Mouse (Mus musculus) pancreas, adult 10 weeks (tissue): Measurements from ENCODE around the gene Lman2l. TPM values are rescaled to one million over a fixed set of nuclear protein-coding genes. Genes with fewer than 3 reads are reported as not detected.

Experiments
- polyA plus RNA-seq: library from polyadenylated mRNA; stranded (reverse); fragments of 350-450 nt; fragmentation: Illumina TruSeq; extraction: RNeasy Lipid Tissue Mini Kit (QIAGEN cat#74804); gene quantifications from one replicate; pipeline ENCODE4 v1.2.3, GENCODE M21; 2015; ENCODE audit warnings: low read depth, low replicate concordance; ENCODE audit not compliant: insufficient read depth

Gene Lman2l
- 6.6 TPM for polyA plus RNA-seq

DNA sequence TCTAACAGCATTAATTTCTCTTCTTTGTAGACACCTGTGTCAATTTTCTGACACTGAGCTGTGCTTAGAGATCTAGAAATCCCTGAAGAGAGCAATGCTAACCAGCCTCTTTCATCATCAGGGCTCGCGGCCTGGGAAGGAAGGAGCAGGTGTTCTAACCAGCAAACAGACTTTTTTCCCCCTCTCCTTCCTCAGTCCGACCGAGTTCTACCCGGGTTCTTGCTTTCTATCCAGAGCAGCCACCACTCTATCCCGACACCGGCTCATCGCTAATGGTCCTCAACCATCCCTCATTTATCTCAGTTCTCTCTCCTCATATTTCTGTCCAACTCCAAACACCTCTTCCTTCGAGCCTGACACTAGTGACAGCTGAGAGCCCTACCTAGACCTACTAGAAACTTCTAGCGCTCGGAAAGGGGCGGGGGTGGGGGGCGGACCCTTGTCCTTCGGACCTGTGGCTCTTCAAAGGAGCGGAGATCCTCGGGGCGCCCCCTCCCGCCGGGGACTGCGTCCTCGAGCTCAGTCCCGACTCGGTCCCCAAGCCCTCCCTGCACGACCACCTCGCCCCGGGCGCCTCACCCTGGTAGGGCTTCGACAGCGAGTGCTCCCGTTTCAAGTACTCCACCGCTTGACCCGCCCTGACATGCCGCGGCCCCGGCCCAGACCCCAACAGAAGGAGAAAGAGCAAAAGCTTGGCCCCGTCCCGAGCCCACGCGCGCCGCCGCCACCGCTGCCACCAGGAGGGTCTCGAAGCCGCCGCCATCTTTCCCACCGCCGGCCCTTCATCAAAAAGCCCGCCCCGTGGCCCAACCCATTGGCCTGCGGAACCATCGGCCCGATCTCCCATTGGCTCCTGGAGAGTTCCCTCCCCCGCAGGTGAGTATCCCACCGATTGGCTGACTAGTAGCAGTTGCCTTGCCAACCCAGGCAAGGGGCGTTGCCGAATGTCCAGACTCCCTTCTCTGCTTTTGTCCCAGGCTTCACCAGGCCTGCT is at the start of gene Lman2l:
Gene Lman2l (minus strand): TSS at position 801 of the 994 bp plus-strand sequence.

DNA sequence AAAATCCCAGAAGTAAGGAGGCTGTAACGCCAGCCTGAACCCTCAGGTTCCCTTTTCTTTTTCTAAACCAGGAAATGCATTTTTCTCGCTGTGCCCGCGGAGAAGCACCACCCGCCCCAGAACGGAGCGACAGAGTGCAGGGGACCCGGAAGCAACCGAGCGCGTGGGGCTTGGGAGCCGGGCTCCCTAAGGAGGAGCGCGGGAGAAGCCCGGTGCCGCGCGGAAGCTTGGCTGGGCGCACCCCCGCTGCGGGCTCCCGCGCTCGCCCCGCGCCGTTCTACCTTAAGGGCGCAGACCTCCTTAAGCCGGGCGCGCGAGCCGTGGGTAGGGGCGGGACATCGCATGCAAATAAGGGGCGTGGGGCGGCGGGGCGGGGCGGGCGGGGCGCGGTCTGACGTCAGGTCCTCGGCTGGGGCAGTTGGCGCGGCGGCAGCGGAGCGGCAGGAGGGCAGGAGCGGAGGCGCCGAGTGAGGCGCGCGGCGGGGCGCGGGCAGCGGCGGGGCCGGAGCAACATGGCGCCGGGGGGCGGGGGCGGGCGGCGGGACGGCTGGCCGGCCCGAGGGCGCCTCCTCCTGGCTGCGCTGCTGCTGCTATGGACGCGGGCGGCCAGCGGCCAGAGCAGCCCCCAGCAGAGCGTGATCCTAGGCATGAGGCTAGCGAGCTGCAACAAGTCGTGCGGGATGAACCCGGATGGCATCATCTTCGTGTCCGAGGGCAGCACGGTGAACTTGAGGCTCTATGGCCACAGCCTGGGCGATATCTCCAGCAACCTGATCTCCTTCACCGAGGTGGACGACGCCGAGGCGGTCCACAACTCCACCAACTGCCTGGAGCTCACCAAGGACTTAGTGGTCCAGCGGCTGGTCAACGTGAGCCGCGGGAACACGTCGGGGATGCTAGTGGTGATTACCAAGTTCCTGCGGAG is 26.4 kb upstream of the Lman2l start, which contains the start of gene Cnnm4:
Gene Cnnm4 (plus strand): TSS at position 440 of the 925 bp plus-strand sequence.

DNA sequence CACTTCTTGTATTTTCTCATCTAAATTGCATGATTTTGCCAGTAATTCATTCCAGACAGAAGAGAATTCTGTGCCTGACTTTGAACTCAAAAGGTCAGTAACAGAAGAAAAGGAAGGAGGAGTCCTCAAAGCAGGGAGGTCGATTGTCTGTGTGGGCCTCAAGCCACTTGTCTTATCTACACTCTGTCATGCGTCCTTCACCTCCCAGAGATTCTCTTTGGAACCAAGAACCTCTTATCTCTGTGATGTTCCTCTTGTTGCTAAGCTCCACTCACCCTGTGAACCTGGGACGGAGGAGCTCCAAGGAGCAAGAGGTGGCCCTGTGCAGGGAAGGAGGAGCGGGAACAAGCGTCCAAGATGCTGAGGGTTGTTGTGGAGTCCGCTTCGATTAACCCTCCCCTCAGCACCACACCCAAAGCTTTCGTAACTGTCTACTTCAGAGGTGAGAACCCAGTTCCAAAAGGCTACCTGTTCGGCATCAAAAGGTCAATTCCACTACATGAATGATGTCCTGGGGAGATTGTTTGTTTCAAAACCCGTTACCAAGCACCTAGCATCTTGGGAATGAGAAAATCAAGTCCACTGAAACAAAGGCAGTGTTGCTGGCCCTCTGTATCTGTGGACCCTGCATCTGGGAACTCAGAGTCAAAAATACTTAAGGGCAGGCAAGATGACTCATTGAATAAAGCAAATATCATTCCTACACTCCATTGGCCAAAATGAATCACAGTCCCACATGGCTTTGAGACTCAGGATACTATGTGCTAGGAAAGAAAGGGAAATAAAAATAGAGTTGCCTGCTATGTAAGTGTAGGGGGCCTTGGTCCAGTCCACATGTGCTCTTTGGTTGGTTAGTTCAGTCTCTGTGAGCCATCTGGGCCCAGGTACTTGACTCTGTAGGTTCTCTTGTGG is 72.9 kb downstream of the Lman2l start, which contains the start of gene Fer1l5:
Gene Fer1l5 (plus strand): TSS at position 358 of the 912 bp plus-strand sequence.

Other genes with a start within 250 kb of the Lman2l start
- 12.0 TPM for gene Uggt1, start 200.6 kb downstream of the Lman2l start, polyA plus RNA-seq
- gene Neurl3, start 170.6 kb downstream of the Lman2l start, polyA plus RNA-seq: 3.4 TPM
- 3.9 TPM for gene Arid5a, start 137.5 kb downstream of the Lman2l start, polyA plus RNA-seq
- 9.1 TPM for gene Kansl3, start 76.1 kb downstream of the Lman2l start, polyA plus RNA-seq
- gene Fer1l5, start 73.0 kb downstream of the Lman2l start, polyA plus RNA-seq: not detected
- gene Cnnm4, start 26.3 kb upstream of the Lman2l start, polyA plus RNA-seq: 0.68 TPM
- 4.8 TPM for gene Cnnm3, start 66.6 kb upstream of the Lman2l start, polyA plus RNA-seq
- 7.4 TPM for gene Ankrd23, start 91.6 kb upstream of the Lman2l start, polyA plus RNA-seq
- not detected for gene Gm42417, start 94.2 kb upstream of the Lman2l start, polyA plus RNA-seq
- 3.1 TPM for gene Ankrd39, start 102.2 kb upstream of the Lman2l start, polyA plus RNA-seq
- gene Sema4c, start 113.1 kb upstream of the Lman2l start, polyA plus RNA-seq: 3.9 TPM
- gene Fam178b, start 237.9 kb upstream of the Lman2l start, polyA plus RNA-seq: not detected
- 96.9 TPM for gene Cox5b, start 246.2 kb upstream of the Lman2l start, polyA plus RNA-seq